Mouse (Mus musculus) brain, embryonic 14.5 days (tissue): ENCODE results near the gene H2-Ob. TPM values are rescaled to one million over a fixed set of nuclear protein-coding genes. Genes with fewer than 3 reads are reported as not detected.
A peak's percentile ranks its signal among the peaks of the same experiment; 100 is the strongest.

Experiments
- DNase-seq: peaks from one replicate; pipeline ENCODE4 v3.0.0-alpha.2; 2011; ENCODE audit warnings: low read depth
- CTCF ChIP-seq: fragments of 200-500 bp; IDR thresholded peaks from 2 replicates; pipeline ENCODE4 v1.5.1; 2012; ENCODE audit warnings: inconsistent platforms, mild to moderate bottlenecking, moderate library complexity, borderline replicate concordance; ENCODE audit not compliant: insufficient read depth, insufficient read length; ENCODE audit errors: extremely low read depth
- POLR2A ChIP-seq: fragments of 200-500 bp; IDR thresholded peaks from 2 replicates; pipeline ENCODE4 v1.6.1; 2012; ENCODE audit warnings: mild to moderate bottlenecking, inconsistent platforms, borderline replicate concordance; ENCODE audit not compliant: poor library complexity, insufficient read depth, insufficient read length, severe bottlenecking; ENCODE audit errors: extremely low read depth
- polyA plus RNA-seq: library from polyadenylated mRNA; depleted of rRNA; stranded (reverse); fragments of >200 nt; gene quantifications from 2 replicates; pipeline ENCODE4 v1.2.3, GENCODE M21; 2012; rRNA removed

Gene H2-Ob
- polyA plus RNA-seq, 1 experiment: 0.04 TPM

DNA sequence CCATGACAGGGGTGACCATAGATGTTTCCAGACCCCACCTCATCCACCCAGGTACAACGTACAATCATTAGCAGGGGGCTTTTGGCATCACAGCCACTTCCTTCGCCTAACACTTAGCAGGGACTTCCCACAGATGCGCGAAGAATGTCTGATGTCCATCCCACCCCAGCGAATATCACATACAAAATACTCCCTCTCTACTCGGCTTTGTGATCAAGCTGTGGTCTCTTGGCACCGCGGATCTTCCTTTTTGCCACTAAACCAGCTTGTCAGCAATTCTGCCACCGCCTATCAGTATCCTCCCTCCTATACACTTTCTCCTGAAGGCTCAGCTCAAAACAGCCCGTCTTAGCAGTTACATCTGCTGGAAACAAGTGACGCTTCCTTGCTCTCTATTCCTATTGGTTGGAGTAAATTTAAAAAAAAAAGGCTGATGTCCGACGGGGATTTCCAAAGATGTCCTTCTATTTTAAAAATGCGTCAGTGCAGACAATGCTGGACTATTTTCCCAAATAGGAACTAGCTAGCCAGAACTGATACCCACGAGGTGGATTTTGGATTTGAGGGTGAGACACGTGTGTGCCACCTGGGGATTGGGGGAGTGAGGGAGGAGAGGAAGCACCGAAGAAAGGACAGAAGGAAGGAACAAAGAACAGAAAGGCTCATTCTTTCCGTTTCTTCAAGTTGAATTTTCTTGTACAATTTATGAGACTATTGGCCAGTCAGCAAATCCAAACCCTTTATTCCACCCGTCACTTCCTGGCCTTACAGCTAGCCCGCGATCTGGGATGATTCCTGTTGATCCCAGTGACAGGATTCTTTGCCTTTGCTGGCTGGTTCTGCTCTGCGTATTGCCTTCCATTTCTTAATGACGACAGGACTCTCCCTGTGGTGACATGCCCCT is 57.4 kb downstream of the H2-Ob start:
- peak; percentile 91 for DNase-seq
- no peak for TF ChIP-seq POLR2A
- TF ChIP-seq CTCF: no peak

DNA sequence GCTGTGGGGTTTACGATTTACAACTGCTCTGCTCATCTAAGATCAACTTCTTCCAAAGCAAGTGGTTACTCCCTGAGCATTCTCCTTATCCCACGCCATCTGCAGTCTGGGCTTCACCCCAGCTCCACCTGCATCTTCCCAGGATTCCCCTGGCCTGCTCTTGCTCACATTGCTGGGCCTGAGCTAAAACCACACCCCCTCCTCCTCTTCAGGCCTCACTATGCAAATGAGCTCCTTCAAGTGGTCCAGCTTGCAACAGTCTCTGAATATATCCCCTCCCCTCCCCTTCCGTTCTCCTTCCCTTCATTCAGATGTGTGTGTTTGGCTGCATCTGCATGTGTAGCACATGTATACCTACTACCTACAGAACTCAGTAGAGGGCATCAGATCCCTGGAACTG is 60.7 kb downstream of the H2-Ob start:
- TF ChIP-seq POLR2A (no peak), CTCF (no peak)
- DNase-seq: peak; percentile 32

DNA sequence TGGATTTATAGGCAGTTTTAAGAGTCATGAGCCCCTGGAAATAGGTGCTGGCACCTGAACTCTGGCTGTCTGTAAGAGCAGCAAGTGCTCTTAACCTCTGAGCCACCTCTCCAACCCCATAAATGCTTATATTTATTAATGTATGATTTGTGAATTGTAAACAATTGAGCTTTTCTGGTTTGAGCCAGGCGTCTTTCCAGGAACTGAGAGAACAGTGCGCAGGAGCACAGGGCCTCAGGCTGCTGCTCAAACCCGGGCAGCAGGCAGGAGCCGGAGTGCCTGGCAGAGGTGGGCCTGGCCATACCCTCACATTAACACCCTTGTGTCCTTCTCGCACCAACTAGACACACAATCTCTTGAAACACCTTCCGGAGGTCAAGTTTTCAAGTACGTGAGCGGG is 61.4 kb downstream of the H2-Ob start:
- DNase-seq: no peak
- TF ChIP-seq CTCF (no peak), POLR2A (no peak)

DNA sequence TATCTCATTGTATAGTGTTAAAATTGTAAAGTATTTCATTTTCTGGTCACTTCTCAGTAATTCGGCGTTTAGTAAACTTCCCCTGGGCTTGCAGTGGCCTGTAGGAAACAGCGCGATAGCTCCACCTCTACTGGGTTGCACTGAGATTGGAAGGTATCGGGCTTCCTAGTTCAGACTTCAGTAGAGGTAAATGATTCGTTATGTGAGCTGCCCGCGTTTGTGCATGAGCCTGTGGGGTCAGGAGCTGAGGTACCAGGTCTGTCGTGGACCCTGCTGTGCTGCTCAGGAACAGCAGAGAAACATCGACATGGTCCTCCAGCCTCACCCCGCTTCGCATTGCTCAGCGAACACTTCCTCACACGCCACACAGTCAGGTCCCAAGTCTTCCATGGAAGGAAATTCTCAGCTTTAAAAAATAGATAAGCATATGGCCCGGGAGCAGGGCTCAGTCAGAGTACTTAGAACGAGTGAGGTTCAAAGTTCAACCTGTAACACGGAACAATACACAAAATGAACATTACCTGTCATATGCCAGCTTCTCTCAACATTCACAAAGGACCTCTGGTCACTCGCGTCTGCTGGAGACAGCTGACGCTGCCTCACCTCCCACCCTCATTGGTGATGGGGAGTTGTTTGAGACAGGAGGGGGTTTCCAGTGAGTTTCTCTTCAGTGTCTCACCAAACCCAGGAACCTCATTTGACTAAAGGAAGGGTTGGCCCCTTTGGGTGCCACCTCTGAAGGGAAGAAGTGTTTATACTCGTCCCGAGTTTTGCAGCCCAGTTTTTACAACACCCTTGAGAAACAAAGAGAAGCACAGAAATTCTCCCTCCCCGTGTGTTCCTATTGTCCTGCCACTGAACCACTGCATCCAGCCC is 62.2 kb downstream of the H2-Ob start:
- no peak for TF ChIP-seq CTCF
- no peak for TF ChIP-seq POLR2A
- no peak for DNase-seq

DNA sequence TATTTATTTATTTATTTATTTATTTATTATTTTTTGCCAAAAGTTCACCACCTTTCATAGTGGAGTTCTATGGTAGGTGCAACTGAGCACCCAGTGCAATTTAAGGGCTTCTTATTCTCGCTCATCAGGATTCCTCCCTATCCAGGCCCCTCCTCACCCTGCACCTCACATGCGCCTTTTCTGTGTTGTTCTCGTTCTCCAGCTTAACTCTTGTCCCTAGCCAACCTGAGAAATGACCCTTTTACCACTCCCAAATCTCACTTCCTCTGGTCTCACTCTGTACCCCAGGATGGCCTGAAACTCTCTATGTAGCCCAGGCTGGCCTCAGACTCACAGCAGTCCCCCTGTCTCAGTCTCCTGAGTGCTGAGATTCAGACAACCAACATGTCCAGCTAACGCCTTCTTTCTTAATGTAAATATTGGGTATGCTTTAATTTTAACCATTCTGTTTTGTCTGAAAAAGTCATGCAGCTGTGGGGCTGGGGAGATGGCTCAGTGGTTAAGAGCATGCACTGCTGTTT is 63.0 kb downstream of the H2-Ob start:
- TF ChIP-seq CTCF: no peak
- TF ChIP-seq POLR2A: no peak
- no peak for DNase-seq

DNA sequence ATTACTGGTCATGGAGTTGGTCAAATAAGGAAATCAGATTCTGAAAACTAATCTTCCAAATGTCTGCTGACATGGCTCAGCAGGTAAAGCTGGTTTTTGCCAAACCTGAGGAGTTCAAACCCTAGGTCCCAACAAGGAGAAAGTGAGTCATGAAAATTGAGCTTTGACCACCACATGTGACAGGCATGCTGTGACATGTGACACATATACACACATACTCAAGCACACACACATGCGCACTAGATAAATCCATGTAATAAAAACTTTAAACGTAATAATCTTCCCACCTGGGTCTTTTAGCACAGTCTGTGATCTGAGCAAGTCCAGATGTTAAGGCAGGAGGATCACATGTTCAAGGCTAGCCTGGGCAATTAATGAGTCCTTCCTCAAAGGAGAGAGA is 65.1 kb downstream of the H2-Ob start:
- DNase-seq: no peak
- TF ChIP-seq CTCF (no peak), POLR2A (no peak)

Other genes starting within 250 kb of the H2-Ob start
- 20.4 and 20.5 TPM in 2 replicates for gene H2-K1, start 238.6 kb upstream of the H2-Ob start, polyA plus RNA-seq
- gene Ring1, start 214.2 kb upstream of the H2-Ob start, polyA plus RNA-seq: 58.8 and 68.8 TPM in 2 replicates
- gene H2-Ke6, start 210.8 kb upstream of the H2-Ob start, polyA plus RNA-seq: 88.8 and 156 TPM in 2 replicates
- gene Slc39a7, start 207.2 kb upstream of the H2-Ob start, polyA plus RNA-seq: 133 and 138 TPM in 2 replicates
- 83.9 and 97.4 TPM in 2 replicates for gene Rxrb, start 207.1 kb upstream of the H2-Ob start, polyA plus RNA-seq
- gene Col11a2, start 199.5 kb upstream of the H2-Ob start, polyA plus RNA-seq: 11.5 and 11.8 TPM in 2 replicates
- 0.07 and 0.20 TPM in 2 replicates for gene H2-Oa, start 146.6 kb upstream of the H2-Ob start, polyA plus RNA-seq
- 12.0 and 16.4 TPM in 2 replicates for gene H2-DMa, start 119.4 kb upstream of the H2-Ob start, polyA plus RNA-seq
- 186 and 256 TPM in 2 replicates for gene Brd2, start 116.3 kb upstream of the H2-Ob start, polyA plus RNA-seq
- gene H2-DMb2, start 95.6 kb upstream of the H2-Ob start, polyA plus RNA-seq: 0.18 and 0.40 TPM in 2 replicates
- 0.82 and 1.1 TPM in 2 replicates for gene H2-DMb1, start 85.8 kb upstream of the H2-Ob start, polyA plus RNA-seq
- gene Tap1, start 51.4 kb upstream of the H2-Ob start, polyA plus RNA-seq: 1.8 and 2.1 TPM in 2 replicates
- 0.86 and 1.1 TPM in 2 replicates for gene Psmb9, start 51.1 kb upstream of the H2-Ob start, polyA plus RNA-seq
- gene Psmb8, start 41.2 kb upstream of the H2-Ob start, polyA plus RNA-seq: 2.0 and 2.4 TPM in 2 replicates
- gene Tap2, start 35.4 kb upstream of the H2-Ob start, polyA plus RNA-seq: 0.93 and 1.1 TPM in 2 replicates
- gene H2-Ab1, start 18.8 kb downstream of the H2-Ob start, polyA plus RNA-seq: 1.4 and 1.7 TPM in 2 replicates
- 0.50 and 0.51 TPM in 2 replicates for gene H2-Aa, start 48.9 kb downstream of the H2-Ob start, polyA plus RNA-seq
- 0.93 and 1.6 TPM in 2 replicates for gene H2-Eb1, start 67.0 kb downstream of the H2-Ob start, polyA plus RNA-seq
- 0.09 and 0.18 TPM in 2 replicates for gene H2-Eb2, start 86.8 kb downstream of the H2-Ob start, polyA plus RNA-seq
- gene Btnl2, start 115.9 kb downstream of the H2-Ob start, polyA plus RNA-seq: 0.03 TPM in 2 replicates
- not detected in 2 replicates for gene Btnl1, start 138.2 kb downstream of the H2-Ob start, polyA plus RNA-seq
- 9.9 and 10.4 TPM in 2 replicates for gene BC051142, start 159.9 kb downstream of the H2-Ob start, polyA plus RNA-seq
- gene Btnl4, start 238.4 kb downstream of the H2-Ob start, polyA plus RNA-seq: not detected in 2 replicates